In genomic region chr4:68156499-68156898, GRCm38 (mm10) we compare ENCODE assay signal across 17 mouse cellular contexts.
"Had no signal": no experiment of that assay in that cellular context is flagged by ENCODE, and none has a peak within 500 bp of the region (broad histone marks: within the 10 kb centered on the region; RNA-seq: fewer than 3 reads in every experiment).

No protein-coding gene starts in this region.

- H3K9me3 ChIP-seq: neural tube, embryonic 12.5 days; neural tube, embryonic 13.5 days; neural tube, embryonic 15.5 days; stomach, embryonic 15.5 days had no signal

- H3K4me2 ChIP-seq: neural tube, embryonic 12.5 days; neural tube, embryonic 13.5 days; neural tube, embryonic 15.5 days; stomach, embryonic 15.5 days had no signal

- H3K27ac ChIP-seq: neural tube, embryonic 12.5 days; neural tube, embryonic 13.5 days; neural tube, embryonic 15.5 days; stomach, embryonic 15.5 days; stomach, postnatal 0 days had no signal

- H3K36me3 ChIP-seq: neural tube, embryonic 12.5 days; neural tube, embryonic 13.5 days; neural tube, embryonic 15.5 days; stomach, embryonic 15.5 days had no signal

- DNase-seq: retina, postnatal 1 day; right cerebral cortex, adult 18-20 months; right cerebral cortex, postnatal 14 days; right cerebral cortex, postnatal 25 days; right cerebral cortex, postnatal 4 days; spleen, adult 18-20 months; thymus, adult 18-20 months; thymus, adult 2 months; thymus, postnatal 14 days; thymus, postnatal 25 days; thymus, postnatal 36 days; thymus, postnatal 4 days had no signal

- H3K9ac ChIP-seq: neural tube, embryonic 12.5 days; neural tube, embryonic 13.5 days; neural tube, embryonic 15.5 days; stomach, embryonic 15.5 days had no signal

- H3K4me1 ChIP-seq: neural tube, embryonic 12.5 days; neural tube, embryonic 13.5 days; neural tube, embryonic 15.5 days; stomach, embryonic 15.5 days had no signal

- H3K27me3 ChIP-seq: neural tube, embryonic 12.5 days; neural tube, embryonic 13.5 days; neural tube, embryonic 15.5 days; stomach, embryonic 15.5 days had no signal

- H3K4me3 ChIP-seq: neural tube, embryonic 12.5 days; neural tube, embryonic 13.5 days; neural tube, embryonic 15.5 days; stomach, embryonic 15.5 days had no signal
